Mouse (Mus musculus): ENCODE data around the gene Plekhj1.

GRCm38 (mm10) chr10:80841685-80842084, 43.3 kb upstream of the Plekhj1 start:
- no peak for TF ChIP-seq GATA1 (IDR thresholded peaks at IDR 0.05; ENCODE audit: low read length)
- no peak for TF ChIP-seq TAL1 (IDR thresholded peaks at IDR 0.05; ENCODE audit: low read length)

All from erythroblast, embryonic 14.5 days (primary cell).